Mouse (Mus musculus): ENCODE results near the gene Cd276. TPM values are rescaled to one million over a fixed set of nuclear protein-coding genes. Genes with fewer than 3 reads are reported as not detected.
A peak's percentile ranks its signal among the peaks of the same experiment; 100 is the strongest.

Cd276 gene
- polyA plus RNA-seq, 1 experiment from 2014 or later, result 28.9 TPM

DNA sequence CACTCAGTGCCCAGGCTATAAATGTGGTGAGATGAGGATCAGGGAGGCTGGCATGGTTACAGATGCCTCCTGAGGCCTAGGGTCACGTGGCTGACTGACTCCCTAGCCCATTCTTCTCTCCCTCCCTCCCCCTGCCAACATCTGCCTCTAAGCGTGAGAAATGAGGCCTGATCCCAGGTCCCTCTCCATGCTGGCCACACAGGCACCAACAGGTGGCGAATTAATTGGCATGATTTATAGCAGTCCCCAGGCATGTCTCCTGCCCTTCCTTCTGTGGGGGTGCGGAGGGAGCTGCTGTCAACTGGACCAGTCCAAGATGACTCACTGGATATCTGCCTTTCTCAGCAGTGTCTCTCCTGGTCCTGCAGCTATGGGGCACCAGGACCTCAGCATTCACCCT lies 27.4 kb downstream of the Cd276 start:
- H3K4me2 ChIP-seq (ENCODE audit: low read length), result no peak overlapping the region
- no peak for ATAC-seq
- H3K4me3 ChIP-seq (ENCODE audit: low read depth, low read length), result no peak overlapping the region
- H3K4me1 ChIP-seq (ENCODE audit: control insufficient read depth, insufficient read depth, low read length), result no peaks in the 10 kb centered on the region
- no peak overlapping the region for H3K27ac ChIP-seq (ENCODE audit: low read length)
- no peaks in the 10 kb centered on the region for H3K9me3 ChIP-seq (replicated peaks; ENCODE audit: control insufficient read depth, low read length, poor library complexity, severe bottlenecking)
- no peaks in the 10 kb centered on the region for H3K27me3 ChIP-seq (ENCODE audit: control insufficient read depth, insufficient read depth, low read depth, low read length)
- 68% methylated on average over 4 of the region's 4 CpGs for WGBS
- peaks cover 6% of the 10 kb centered on the region for H3K36me3 ChIP-seq (ENCODE audit: control insufficient read depth, insufficient read depth, low read length)
- no peak overlapping the region for H3K9ac ChIP-seq (ENCODE audit: low read depth, low read length)

DNA sequence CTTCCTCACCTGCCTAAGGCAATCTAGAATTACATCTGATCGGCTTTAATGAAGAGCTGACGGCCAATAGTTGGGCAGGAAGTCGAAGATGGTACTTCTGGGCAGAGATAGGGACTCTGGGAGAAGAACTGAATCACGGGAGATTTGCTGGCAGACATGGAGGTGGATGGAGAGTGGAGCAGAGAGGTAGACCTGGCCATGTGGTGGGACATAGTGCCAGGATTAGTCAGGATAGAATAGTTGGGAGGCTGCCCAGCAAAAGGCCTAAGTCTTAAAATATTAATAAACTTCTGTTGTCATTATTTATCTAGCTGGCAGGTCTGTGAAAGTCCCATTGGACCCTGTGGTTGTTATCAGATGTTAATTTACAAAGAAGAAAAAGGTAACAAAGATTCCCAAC lies 30.1 kb downstream of the Cd276 start:
- H3K4me3 ChIP-seq (ENCODE audit: low read depth, low read length), result no peak overlapping the region
- H3K27me3 ChIP-seq (ENCODE audit: control insufficient read depth, insufficient read depth, low read depth, low read length), result no peaks in the 10 kb centered on the region
- peaks cover 6% of the 10 kb centered on the region for H3K36me3 ChIP-seq (ENCODE audit: control insufficient read depth, insufficient read depth, low read length)
- H3K4me2 ChIP-seq (ENCODE audit: low read length), result no peak overlapping the region
- no peak overlapping the region for H3K27ac ChIP-seq (ENCODE audit: low read length)
- ATAC-seq, result no peak
- H3K4me1 ChIP-seq (ENCODE audit: control insufficient read depth, insufficient read depth, low read length), result no peaks in the 10 kb centered on the region
- no peaks in the 10 kb centered on the region for H3K9me3 ChIP-seq (replicated peaks; ENCODE audit: control insufficient read depth, low read length, poor library complexity, severe bottlenecking)
- H3K9ac ChIP-seq (ENCODE audit: low read depth, low read length), result no peak overlapping the region
- WGBS, result 86% methylated on average over 4 of the region's 4 CpGs

DNA sequence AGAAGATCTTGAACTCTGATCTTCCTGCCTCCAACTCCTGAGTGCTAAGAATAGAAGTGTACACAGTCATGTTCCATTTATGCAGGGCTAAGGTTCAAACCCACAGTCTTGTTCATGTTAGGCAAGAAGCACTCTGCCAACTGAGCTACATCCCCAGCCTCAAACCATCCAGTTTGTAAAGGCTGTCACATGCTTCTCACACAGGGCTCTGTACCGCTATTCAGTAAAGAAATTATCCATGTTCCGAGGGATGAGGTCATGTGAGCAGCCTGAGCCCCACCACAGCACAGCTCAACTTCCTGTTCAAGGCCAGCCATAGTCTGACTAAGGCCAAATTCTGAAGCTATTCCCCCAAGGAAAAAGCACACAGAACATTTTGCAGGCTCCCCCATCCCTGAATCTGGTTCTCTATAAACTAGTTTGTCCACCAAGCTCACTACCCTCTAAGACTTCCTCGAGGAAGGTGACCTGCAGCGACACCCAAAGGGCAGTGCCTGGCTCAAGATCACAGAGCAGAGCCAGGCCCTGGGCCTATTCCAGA lies 33.3 kb downstream of the Cd276 start:
- ATAC-seq, result no peak
- Histone ChIP-seq H3K9me3 (replicated peaks; ENCODE audit: control insufficient read depth, low read length, poor library complexity, severe bottlenecking) (no peaks in the 10 kb centered on the region), H3K36me3 (ENCODE audit: control insufficient read depth, insufficient read depth, low read length) (no peaks in the 10 kb centered on the region; the same call in none of the 2 replicates), H3K27ac (ENCODE audit: low read length) (no peak overlapping the region), H3K9ac (ENCODE audit: low read depth, low read length) (no peak overlapping the region), H3K27me3 (ENCODE audit: control insufficient read depth, insufficient read depth, low read depth, low read length) (no peaks in the 10 kb centered on the region), H3K4me1 (ENCODE audit: control insufficient read depth, insufficient read depth, low read length) (no peaks in the 10 kb centered on the region), H3K4me2 (ENCODE audit: low read length) (no peak overlapping the region), H3K4me3 (ENCODE audit: low read depth, low read length) (no peak overlapping the region)
- WGBS, result 71% methylated on average over 4 of the region's 4 CpGs

DNA sequence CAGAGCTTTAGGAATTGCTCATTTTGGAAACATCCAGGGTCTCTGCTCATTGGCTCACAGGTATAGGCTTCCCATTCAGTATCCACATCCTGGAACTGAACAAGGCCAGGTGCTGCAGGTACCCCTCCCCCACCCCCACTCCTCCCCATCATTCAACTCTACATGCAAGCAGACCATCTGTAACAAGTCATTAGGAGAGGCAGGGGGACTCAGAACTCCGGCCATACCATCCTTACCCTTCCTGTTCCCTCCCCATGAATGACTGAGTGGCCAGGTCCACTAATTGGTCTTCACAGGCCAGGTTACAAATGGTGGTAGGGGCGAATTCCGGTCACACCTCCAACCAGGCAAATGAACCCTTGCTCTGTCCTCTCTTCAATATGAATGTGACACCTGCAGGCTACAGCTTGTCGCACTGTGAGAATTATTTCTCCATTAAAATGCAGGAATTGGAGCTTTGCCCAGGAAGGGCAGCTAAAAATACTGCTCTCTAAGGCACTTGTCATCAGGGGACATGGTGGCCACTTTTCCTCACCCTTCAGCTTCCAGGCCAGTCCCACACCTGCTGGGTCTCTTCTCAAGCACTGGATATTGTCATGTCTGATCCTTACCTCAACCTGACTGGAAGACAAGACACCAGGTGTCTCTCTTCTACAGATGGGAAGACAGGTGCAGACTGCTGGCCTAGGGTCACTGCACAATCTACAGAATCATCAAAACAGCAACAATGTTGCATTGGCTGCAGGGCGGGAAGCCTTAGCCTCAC lies 34.2 kb downstream of the Cd276 start:
- H3K4me2 ChIP-seq (ENCODE audit: low read length), result no peak overlapping the region
- no peak overlapping the region for H3K4me3 ChIP-seq (ENCODE audit: low read depth, low read length)
- 77% methylated on average over 5 of the region's 5 CpGs for WGBS
- H3K27ac ChIP-seq (ENCODE audit: low read length), result peak overlapping the region; percentile 10; the same call in 1 of the 2 replicates
- no peak overlapping the region for H3K9ac ChIP-seq (ENCODE audit: low read depth, low read length)
- no peaks in the 10 kb centered on the region for H3K27me3 ChIP-seq (ENCODE audit: control insufficient read depth, insufficient read depth, low read depth, low read length)
- no peak for ATAC-seq
- no peaks in the 10 kb centered on the region for H3K4me1 ChIP-seq (ENCODE audit: control insufficient read depth, insufficient read depth, low read length)
- H3K36me3 ChIP-seq (ENCODE audit: control insufficient read depth, insufficient read depth, low read length), result no peaks in the 10 kb centered on the region; the same call in none of the 2 replicates
- no peaks in the 10 kb centered on the region for H3K9me3 ChIP-seq (replicated peaks; ENCODE audit: control insufficient read depth, low read length, poor library complexity, severe bottlenecking)

DNA sequence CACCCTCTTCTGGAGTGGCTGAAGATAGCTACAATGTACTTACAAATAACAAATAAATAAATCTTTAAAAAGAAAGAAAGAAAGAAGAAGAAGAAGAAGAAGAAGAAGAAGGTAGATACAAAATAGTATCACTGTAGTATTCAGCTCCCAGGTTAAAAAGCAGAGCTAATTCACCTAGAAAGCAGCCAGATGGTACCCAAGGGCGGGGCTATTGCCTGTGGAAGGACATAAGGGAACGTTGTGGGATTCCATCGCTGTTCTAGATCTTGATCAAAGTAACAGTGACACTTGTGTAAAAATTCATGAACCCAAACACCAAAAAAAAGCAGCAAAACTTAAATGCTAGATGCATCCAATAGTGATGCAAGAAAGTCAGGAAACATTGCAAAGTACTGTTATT lies 35.3 kb downstream of the Cd276 start:
- Histone ChIP-seq H3K27ac (ENCODE audit: low read length) (no peak overlapping the region), H3K27me3 (ENCODE audit: control insufficient read depth, insufficient read depth, low read depth, low read length) (no peaks in the 10 kb centered on the region), H3K4me3 (ENCODE audit: low read depth, low read length) (no peak overlapping the region), H3K9ac (ENCODE audit: low read depth, low read length) (no peak overlapping the region), H3K36me3 (ENCODE audit: control insufficient read depth, insufficient read depth, low read length) (no peaks in the 10 kb centered on the region), H3K4me1 (ENCODE audit: control insufficient read depth, insufficient read depth, low read length) (peaks cover 6% of the 10 kb centered on the region), H3K4me2 (ENCODE audit: low read length) (no peak overlapping the region), H3K9me3 (replicated peaks; ENCODE audit: control insufficient read depth, low read length, poor library complexity, severe bottlenecking) (no peaks in the 10 kb centered on the region)
- 87% methylated on average over 3 of the region's 3 CpGs for WGBS
- ATAC-seq, result no peak

DNA sequence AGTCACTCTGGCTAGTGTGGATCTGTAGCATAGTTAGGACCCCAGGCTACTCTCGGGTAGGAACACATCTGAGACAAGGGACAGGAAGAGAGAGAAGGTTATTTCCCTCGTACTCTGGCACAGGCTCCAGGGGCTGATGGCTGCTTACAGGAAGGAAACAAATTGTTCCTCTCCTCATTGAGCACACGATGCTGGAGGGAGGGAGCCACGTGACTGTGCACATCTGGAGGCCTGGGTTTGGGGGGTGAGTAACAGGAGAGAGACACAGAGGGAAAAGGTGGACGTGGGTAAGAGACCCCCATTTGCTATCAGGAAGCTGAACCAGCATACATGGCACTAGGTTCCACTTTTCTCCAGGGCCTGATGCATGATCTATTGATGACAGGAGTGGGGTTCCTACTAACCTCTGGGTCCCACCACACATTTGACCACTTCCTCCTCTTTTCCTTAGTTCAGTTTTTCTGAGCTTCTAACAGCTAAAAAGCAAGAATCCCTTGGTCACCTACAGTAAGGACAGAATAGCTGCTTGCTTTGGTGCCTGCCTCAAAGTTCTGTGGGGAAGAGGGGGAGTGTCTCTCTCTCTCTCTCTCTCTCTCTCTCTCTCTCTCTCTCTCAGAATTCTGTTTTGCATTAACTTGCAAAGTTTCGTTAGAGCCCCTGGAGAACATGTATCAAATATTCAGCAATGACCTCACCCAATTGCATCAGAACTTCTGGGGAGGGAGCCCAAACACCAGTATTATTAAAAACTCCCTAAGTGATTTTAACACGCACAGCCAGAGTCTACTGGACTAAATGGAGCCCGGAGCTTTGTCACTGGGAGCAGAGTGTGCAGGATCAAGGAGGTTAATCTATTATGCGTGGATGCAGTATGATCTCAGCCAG lies 37.1 kb downstream of the Cd276 start:
- Histone ChIP-seq H3K27ac (ENCODE audit: low read length) (no peak overlapping the region), H3K4me3 (ENCODE audit: low read depth, low read length) (no peak overlapping the region), H3K9ac (ENCODE audit: low read depth, low read length) (no peak overlapping the region), H3K27me3 (ENCODE audit: control insufficient read depth, insufficient read depth, low read depth, low read length) (no peaks in the 10 kb centered on the region), H3K4me2 (ENCODE audit: low read length) (no peak overlapping the region), H3K9me3 (replicated peaks; ENCODE audit: control insufficient read depth, low read length, poor library complexity, severe bottlenecking) (no peaks in the 10 kb centered on the region), H3K4me1 (ENCODE audit: control insufficient read depth, insufficient read depth, low read length) (peaks cover 15% of the 10 kb centered on the region), H3K36me3 (ENCODE audit: control insufficient read depth, insufficient read depth, low read length) (no peaks in the 10 kb centered on the region)
- no peak for ATAC-seq
- WGBS, result 53% methylated on average over 9 of the region's 9 CpGs

DNA sequence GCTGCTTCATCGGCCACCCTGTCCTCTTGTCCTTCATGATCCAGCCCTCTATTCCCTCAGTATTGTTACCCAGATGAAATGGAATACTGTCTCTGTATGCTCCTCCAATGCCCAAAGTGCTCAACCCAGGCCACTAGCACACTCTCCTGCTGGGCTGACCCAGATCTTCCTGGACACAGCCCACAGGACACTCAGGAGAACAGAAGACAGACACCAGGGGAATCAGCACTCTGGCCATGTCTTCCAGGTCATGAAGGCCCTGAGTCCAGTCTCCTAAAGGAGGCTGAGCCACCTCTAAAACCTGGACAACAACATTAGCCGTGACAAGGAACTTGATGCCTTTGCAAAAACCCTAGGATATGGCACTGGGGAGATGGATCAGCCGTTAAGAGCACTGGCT lies 38.8 kb downstream of the Cd276 start:
- Histone ChIP-seq H3K4me3 (ENCODE audit: low read depth, low read length) (no peak overlapping the region), H3K36me3 (ENCODE audit: control insufficient read depth, insufficient read depth, low read length) (no peaks in the 10 kb centered on the region), H3K9me3 (replicated peaks; ENCODE audit: control insufficient read depth, low read length, poor library complexity, severe bottlenecking) (no peaks in the 10 kb centered on the region), H3K27me3 (ENCODE audit: control insufficient read depth, insufficient read depth, low read depth, low read length) (no peaks in the 10 kb centered on the region), H3K27ac (ENCODE audit: low read length) (no peak overlapping the region), H3K4me2 (ENCODE audit: low read length) (no peak overlapping the region), H3K9ac (ENCODE audit: low read depth, low read length) (no peak overlapping the region), H3K4me1 (ENCODE audit: control insufficient read depth, insufficient read depth, low read length) (peaks cover 15% of the 10 kb centered on the region)
- ATAC-seq, result no peak
- WGBS, result 75% methylated on average over 3 of the region's 3 CpGs

DNA sequence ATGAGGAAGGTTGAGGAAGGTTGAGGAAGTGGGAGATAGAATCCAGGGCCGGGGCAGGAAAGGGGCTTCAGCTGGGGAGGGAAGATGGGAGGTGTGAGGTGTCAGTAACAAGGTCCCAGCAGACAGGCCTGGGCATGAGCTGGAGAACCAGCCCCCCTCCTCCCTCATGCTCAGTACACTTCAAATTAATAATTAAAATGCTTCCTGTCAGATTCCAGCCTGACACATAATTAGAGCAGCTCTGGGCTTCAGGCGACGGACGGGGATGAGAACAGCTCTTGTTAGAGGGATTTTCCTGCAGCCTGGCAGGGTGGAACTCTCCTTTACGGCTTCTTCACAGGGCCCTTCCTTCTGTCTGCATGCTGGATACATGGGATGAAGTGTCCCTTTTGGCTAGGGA lies 41.5 kb downstream of the Cd276 start:
- Histone ChIP-seq H3K27me3 (ENCODE audit: control insufficient read depth, insufficient read depth, low read depth, low read length) (no peaks in the 10 kb centered on the region), H3K27ac (ENCODE audit: low read length) (peak overlapping the region; percentile 51), H3K4me3 (ENCODE audit: low read depth, low read length) (no peak overlapping the region), H3K9me3 (replicated peaks; ENCODE audit: control insufficient read depth, low read length, poor library complexity, severe bottlenecking) (no peaks in the 10 kb centered on the region), H3K4me1 (ENCODE audit: control insufficient read depth, insufficient read depth, low read length) (peaks cover 15% of the 10 kb centered on the region), H3K9ac (ENCODE audit: low read depth, low read length) (no peak overlapping the region), H3K36me3 (ENCODE audit: control insufficient read depth, insufficient read depth, low read length) (no peaks in the 10 kb centered on the region), H3K4me2 (ENCODE audit: low read length) (no peak overlapping the region)
- 21% methylated on average over 5 of the region's 5 CpGs for WGBS
- ATAC-seq, result peak; percentile 68; the same call in 1 of the 2 replicates

DNA sequence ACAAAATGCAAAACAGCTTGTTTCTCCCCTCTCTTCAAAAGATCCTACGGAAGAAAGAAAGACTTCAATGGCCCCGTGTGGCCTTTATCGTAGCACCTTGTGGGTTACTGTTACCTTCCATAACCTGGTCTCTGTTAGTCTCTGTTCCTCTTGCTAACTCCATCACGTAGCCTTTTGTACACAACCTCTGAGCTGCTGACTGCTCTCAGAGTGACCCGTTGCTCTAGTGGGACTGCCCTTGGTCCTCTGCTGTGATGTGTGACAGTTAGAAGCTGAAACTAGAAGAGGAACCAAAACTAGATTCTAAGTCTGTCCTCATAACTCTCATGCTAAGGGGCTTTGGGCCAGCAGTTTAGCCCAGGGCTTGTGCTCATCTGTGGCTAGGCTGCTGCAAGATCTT lies 44.8 kb downstream of the Cd276 start:
- Histone ChIP-seq H3K9me3 (replicated peaks; ENCODE audit: control insufficient read depth, low read length, poor library complexity, severe bottlenecking) (no peaks in the 10 kb centered on the region), H3K4me2 (ENCODE audit: low read length) (no peak overlapping the region), H3K4me1 (ENCODE audit: control insufficient read depth, insufficient read depth, low read length) (peaks cover 12% of the 10 kb centered on the region), H3K36me3 (ENCODE audit: control insufficient read depth, insufficient read depth, low read length) (no peaks in the 10 kb centered on the region), H3K4me3 (ENCODE audit: low read depth, low read length) (no peak overlapping the region), H3K27ac (ENCODE audit: low read length) (no peak overlapping the region), H3K9ac (ENCODE audit: low read depth, low read length) (no peak overlapping the region), H3K27me3 (ENCODE audit: control insufficient read depth, insufficient read depth, low read depth, low read length) (no peaks in the 10 kb centered on the region)
- WGBS, result 85% methylated on average over 5 of the region's 5 CpGs
- ATAC-seq, result no peak
